Mouse (Mus musculus): ENCODE results near the gene Vmn2r7.

DNA sequence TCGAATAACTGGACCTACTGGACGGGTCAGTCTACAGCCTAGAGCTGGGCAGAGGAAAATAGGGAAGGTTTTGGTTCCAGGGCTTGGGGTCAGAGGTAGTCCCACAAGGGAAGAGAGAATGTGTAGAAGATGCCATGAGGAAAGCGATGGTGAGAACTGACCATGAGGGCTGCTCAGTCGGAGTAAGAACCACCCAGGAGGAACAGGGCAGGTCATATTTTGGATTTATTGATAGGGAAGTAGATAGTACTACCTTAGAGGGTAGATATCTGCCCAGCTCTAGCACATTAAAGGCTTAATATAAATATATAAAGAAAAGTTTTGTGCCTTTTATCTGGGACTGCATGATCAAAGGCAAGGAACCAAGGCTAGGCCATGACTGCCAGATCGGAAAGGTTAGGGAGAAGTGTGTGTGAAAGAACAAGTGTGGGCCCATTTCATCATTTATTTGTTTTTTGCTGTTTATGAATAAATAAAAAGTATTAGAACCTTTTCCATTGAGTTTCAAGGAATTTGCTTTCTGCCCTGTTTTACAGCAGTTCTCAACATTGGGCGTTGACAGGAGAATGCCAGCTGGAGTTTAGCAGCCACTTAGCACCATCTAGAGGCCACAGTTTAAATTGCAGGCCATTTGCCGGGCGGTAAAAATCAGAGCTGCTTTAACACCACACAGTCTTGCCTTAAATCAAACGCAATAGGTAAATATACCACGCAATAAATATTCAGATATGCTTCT is 53.9 kb downstream of the Vmn2r7 start:
- no peak for TF ChIP-seq POLR2A (IDR thresholded peaks at IDR 0.05; ENCODE audit: insufficient read depth, low read depth, low read length)
- no peak for TF ChIP-seq CTCF (IDR thresholded peaks at IDR 0.05; ENCODE audit: insufficient read depth, low read depth, low read length)
